Mouse (Mus musculus) frontal cortex, adult 2 months (tissue): ENCODE data around the gene Ets2. TPM values are rescaled to one million over a fixed set of nuclear protein-coding genes. Genes with fewer than 3 reads are reported as not detected.
"Not testable (repeated sequence)": the region's sequence is repeated elsewhere in the genome, so short reads cannot be mapped to it uniquely, and the experiment has no call there.

ENCODE experiments used
- DNase-seq, 2 experiments: peaks; one replicate each; pipeline ENCODE4 v3.0.0; 2022; ENCODE audit warnings: low spot score in 1 of 2; ENCODE audit errors: extremely low spot score in 1 of 2
- polyA plus RNA-seq: library from polyadenylated mRNA; depleted of rRNA; stranded (reverse); fragments of >200 nt; gene quantifications from 2 replicates; pipeline ENCODE4 v1.2.3, GENCODE M21; 2012

Ets2 gene
- polyA plus RNA-seq, 1 experiment: 30.2 TPM

GRCm38 (mm10) chr16:95696599-95696998, 5.3 kb upstream of the Ets2 start:
- peak; percentile 84 for DNase-seq

GRCm38 (mm10) chr16:95699721-95700120, 2.2 kb upstream of the Ets2 start:
- no peak for DNase-seq

GRCm38 (mm10) chr16:95700224-95700623, 1.7 kb upstream of the Ets2 start:
- DNase-seq: no peak

GRCm38 (mm10) chr16:95702562-95703545, 979 bp downstream of the Ets2 start:
- DNase-seq: peak in 1 of 2 experiments; percentile 55

- DNase-seq: no peak
Observed at GRCm38 (mm10) chr16:95703958-95704357, 2.1 kb downstream of the Ets2 start.

GRCm38 (mm10) chr16:95704662-95705330, 2.9 kb downstream of the Ets2 start:
- peak in 1 of 2 experiments; percentile 36 for DNase-seq

GRCm38 (mm10) chr16:95705771-95706170, 3.9 kb downstream of the Ets2 start:
- no peak for DNase-seq

GRCm38 (mm10) chr16:95708211-95709004, 6.5 kb downstream of the Ets2 start:
- DNase-seq: no peak

- no peak for DNase-seq
Observed at GRCm38 (mm10) chr16:95709175-95709574, 7.3 kb downstream of the Ets2 start.

- no peak for DNase-seq
Observed at GRCm38 (mm10) chr16:95710129-95710528, 8.3 kb downstream of the Ets2 start.

GRCm38 (mm10) chr16:95712121-95712520, 10.2 kb downstream of the Ets2 start:
- DNase-seq: no peak

- not testable (repeated sequence) for DNase-seq
Observed at GRCm38 (mm10) chr16:95713077-95713476, 11.2 kb downstream of the Ets2 start.

- no peak for DNase-seq
Observed at GRCm38 (mm10) chr16:95715026-95715425, 13.2 kb downstream of the Ets2 start.

- no peak for DNase-seq
Observed at GRCm38 (mm10) chr16:95716061-95716706, 14.3 kb downstream of the Ets2 start.

- no peak for DNase-seq
Observed at GRCm38 (mm10) chr16:95717631-95718030, 15.8 kb downstream of the Ets2 start.

GRCm38 (mm10) chr16:95718119-95718518, 16.2 kb downstream of the Ets2 start:
- DNase-seq: peak in 1 of 2 experiments; percentile 52

GRCm38 (mm10) chr16:95720532-95720931, 18.7 kb downstream of the Ets2 start:
- no peak for DNase-seq

- DNase-seq: no peak
Observed at GRCm38 (mm10) chr16:95724251-95724650, 22.4 kb downstream of the Ets2 start.

- DNase-seq: no peak
Observed at GRCm38 (mm10) chr16:95724776-95725175, 22.9 kb downstream of the Ets2 start.

GRCm38 (mm10) chr16:95726802-95727201, 24.9 kb downstream of the Ets2 start:
- DNase-seq: no peak
